Mouse (Mus musculus): ENCODE results near the gene Ift22. TPM values are rescaled to one million over a fixed set of nuclear protein-coding genes. Genes with fewer than 3 reads are reported as not detected.

Gene Ift22
- total RNA-seq, 2 experiments from 2014 or later, result 82.1 to 84.3 TPM

Other genes starting within 250 kb of the Ift22 start
- not detected for gene Myl10, start 215.0 kb upstream of the Ift22 start, total RNA-seq (2021)
- 1 to 10 TPM; 3.5 to 4.7 TPM for gene Col26a1, start 24.9 kb upstream of the Ift22 start, total RNA-seq (2021)
- gene Fis1, start 45.1 kb downstream of the Ift22 start, total RNA-seq (2021), result 100 to 1,000 TPM; 226 to 262 TPM
- under 1 TPM; 0.15 to 0.26 TPM for gene Cldn15, start 58.5 kb downstream of the Ift22 start, total RNA-seq (2021)
- gene Plod3, start 78.9 kb downstream of the Ift22 start, total RNA-seq (2021), result 10 to 100 TPM; 35.0 to 39.8 TPM
- gene Znhit1, start 79.9 kb downstream of the Ift22 start, total RNA-seq (2021), result 10 to 100 TPM; 75.4 to 90.7 TPM
- 100 to 1,000 TPM; 219 to 233 TPM for gene Vgf, start 118.2 kb downstream of the Ift22 start, total RNA-seq (2021)
- 100 to 1,000 TPM; 262 to 327 TPM for gene Ap1s1, start 138.0 kb downstream of the Ift22 start, total RNA-seq (2021)
- gene Serpine1, start 164.1 kb downstream of the Ift22 start, total RNA-seq (2021), result under 1 TPM; 0.27 to 0.52 TPM
- gene Trim56, start 208.1 kb downstream of the Ift22 start, total RNA-seq (2021), result 1 to 10 TPM; 4.8 to 5.4 TPM
- gene Muc3, start 241.2 kb downstream of the Ift22 start, total RNA-seq (2021), result not detected

Measured in layer of hippocampus, postnatal 25 days (tissue).